Mouse (Mus musculus): ENCODE data around the gene Tmco4. TPM values are rescaled to one million over a fixed set of nuclear protein-coding genes. Genes with fewer than 3 reads are reported as not detected.

The Tmco4 gene
- total RNA-seq, 2 experiments from 2014 or later: 3.4 to 3.5 TPM

Other genes starting within 250 kb of the Tmco4 start
- gene Pla2g2c, start 248.1 kb upstream of the Tmco4 start, total RNA-seq (2021): not detected
- under 1 TPM; 0.16 to 0.29 TPM for gene Ubxn10, start 235.7 kb upstream of the Tmco4 start, total RNA-seq (2021)
- not detected for gene Pla2g2f, start 215.3 kb upstream of the Tmco4 start, total RNA-seq (2021)
- not detected for gene Pla2g2d, start 197.2 kb upstream of the Tmco4 start, total RNA-seq (2021)
- 1 to 10 TPM in 1 of 2 experiments, under 1 TPM in 1; 0.95 to 1.8 TPM for gene Pla2g5, start 109.4 kb upstream of the Tmco4 start, total RNA-seq (2021)
- not detected for gene Gm13030, start 98.9 kb upstream of the Tmco4 start, total RNA-seq (2021)
- not detected for gene Pla2g2e, start 94.9 kb upstream of the Tmco4 start, total RNA-seq (2021)
- gene Otud3, start 58.9 kb upstream of the Tmco4 start, total RNA-seq (2021): 1 to 10 TPM; 7.3 to 8.9 TPM
- gene Rnf186, start 5.8 kb upstream of the Tmco4 start, total RNA-seq (2021): not detected
- not detected for gene Htr6, start 102.7 kb downstream of the Tmco4 start, total RNA-seq (2021)
- gene Nbl1, start 120.1 kb downstream of the Tmco4 start, total RNA-seq (2021): 10 to 100 TPM; 32.2 to 39.6 TPM
- gene Minos1, start 158.2 kb downstream of the Tmco4 start, total RNA-seq (2021): 100 to 1,000 TPM; 434 to 465 TPM
- gene Capzb, start 220.0 kb downstream of the Tmco4 start, total RNA-seq (2021): 100 to 1,000 TPM; 590 to 617 TPM